In the genomic region with DNA sequence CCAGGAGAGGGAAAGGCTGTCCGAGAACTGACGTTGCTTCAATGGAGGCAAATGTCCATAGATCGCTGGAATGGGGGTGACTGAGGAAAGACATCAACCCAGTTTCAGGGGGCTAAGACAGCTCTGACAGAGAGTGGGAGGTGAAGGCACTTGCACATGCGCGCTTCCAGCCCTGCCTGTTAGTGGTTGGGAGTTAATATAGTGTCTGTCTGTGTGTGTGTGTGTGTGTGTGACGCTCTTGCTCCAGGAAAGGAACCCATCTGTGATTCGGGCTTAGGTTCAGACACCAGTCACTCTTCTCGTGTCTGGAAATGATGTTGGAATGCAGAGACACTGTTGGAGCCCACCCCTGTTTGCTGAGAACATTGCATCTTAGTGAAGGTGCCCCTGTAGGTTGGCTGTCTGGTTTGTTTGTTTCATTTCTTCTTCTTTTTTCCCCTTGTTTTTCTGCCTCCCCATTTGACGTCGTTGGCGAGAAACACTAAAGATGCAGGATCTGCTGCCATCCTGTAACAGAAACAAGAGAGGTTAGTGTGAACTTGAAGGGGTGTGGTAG, we compare ENCODE assay signal across 13 mouse cellular contexts. TPM values are rescaled to one million over a fixed set of nuclear protein-coding genes. Genes with fewer than 3 reads are reported as not detected.
DNase-seq lines count a peak whose midpoint lies in the region; ATAC-seq and TF ChIP-seq lines count a peak whose summit lies in the region.
"Had no signal": no experiment of that assay in that cellular context is flagged by ENCODE, and none has a peak within 500 bp of the region (broad histone marks: within the 10 kb centered on the region; RNA-seq: fewer than 3 reads in every experiment).

No protein-coding gene starts in this region.

- DNase-seq in embryo, embryonic 10.5 days (ENCODE audit: low spot score) = peak; percentile 61
- peak; percentile 63 for DNase-seq in midbrain, postnatal 0 days (ENCODE audit: low spot score)
- no peak for DNase-seq in liver, postnatal 0 days
- no peak for DNase-seq in kidney, postnatal 36 days
- DNase-seq: adrenal gland, postnatal 25 days had no signal

- 2% methylated on average over 11 of the region's 11 CpGs for WGBS in embryonic facial prominence, embryonic 13.5 days
- 3% methylated on average over 11 of the region's 11 CpGs for WGBS in hindbrain, embryonic 16.5 days
- 3% methylated on average over 11 of the region's 11 CpGs for WGBS in midbrain, postnatal 0 days
- WGBS in liver, postnatal 0 days (ENCODE audit: insufficient replicate concordance) = 6% methylated on average over 11 of the region's 11 CpGs

- no peak for TF ChIP-seq CTCF in midbrain, postnatal 0 days (IDR thresholded peaks at IDR 0.05)
- no peak for TF ChIP-seq CTCF in liver, postnatal 0 days (IDR thresholded peaks at IDR 0.05; ENCODE audit: low read depth)

- no peak for TF ChIP-seq EP300 in liver, postnatal 0 days (IDR thresholded peaks at IDR 0.05; ENCODE audit: low read depth)

- no peaks in the 10 kb centered on the region for H3K36me3 ChIP-seq in embryonic facial prominence, embryonic 13.5 days
- H3K36me3 ChIP-seq in hindbrain, embryonic 16.5 days (ENCODE audit: control insufficient read depth, insufficient read depth, low read length) = no peaks in the 10 kb centered on the region
- H3K36me3 ChIP-seq in midbrain, postnatal 0 days (ENCODE audit: insufficient read depth, low read length) = no peaks in the 10 kb centered on the region
- H3K36me3 ChIP-seq in liver, postnatal 0 days (replicated peaks; ENCODE audit: insufficient read depth, low read length) = no peaks in the 10 kb centered on the region

- H3K9me3 ChIP-seq in embryonic facial prominence, embryonic 13.5 days = no peaks in the 10 kb centered on the region
- H3K9me3 ChIP-seq in hindbrain, embryonic 16.5 days (ENCODE audit: control insufficient read depth, low read length) = no peaks in the 10 kb centered on the region
- no peaks in the 10 kb centered on the region for H3K9me3 ChIP-seq in midbrain, postnatal 0 days (ENCODE audit: low read length)
- H3K9me3 ChIP-seq in liver, postnatal 0 days (ENCODE audit: low read length) = no peaks in the 10 kb centered on the region

- H3K4me2 ChIP-seq in embryonic facial prominence, embryonic 13.5 days = peak overlapping the region; percentile 99
- H3K4me2 ChIP-seq in hindbrain, embryonic 16.5 days (ENCODE audit: low read length) = peak overlapping the region; percentile 97
- peak overlapping the region; percentile 93 for H3K4me2 ChIP-seq in midbrain, postnatal 0 days (ENCODE audit: low read depth, low read length, poor library complexity, severe bottlenecking)
- H3K4me2 ChIP-seq in liver, postnatal 0 days (ENCODE audit: low read depth, low read length) = no peak overlapping the region

- H3K27me3 ChIP-seq in embryonic facial prominence, embryonic 13.5 days = peaks cover 98% of the 10 kb centered on the region
- no peaks in the 10 kb centered on the region; the same call in 1 of the 2 replicates for H3K27me3 ChIP-seq in hindbrain, embryonic 16.5 days (replicated peaks; ENCODE audit: control insufficient read depth, insufficient read depth, low read length)
- no peaks in the 10 kb centered on the region for H3K27me3 ChIP-seq in midbrain, postnatal 0 days (ENCODE audit: insufficient read depth, low read length)
- peaks cover 89% of the 10 kb centered on the region for H3K27me3 ChIP-seq in liver, postnatal 0 days (ENCODE audit: insufficient read depth, low read length)

- no peak overlapping the region for H3K9ac ChIP-seq in embryonic facial prominence, embryonic 13.5 days
- H3K9ac ChIP-seq in hindbrain, embryonic 16.5 days (ENCODE audit: low read depth, low read length) = no peak overlapping the region
- H3K9ac ChIP-seq in midbrain, postnatal 0 days (replicated peaks; ENCODE audit: low read length, poor library complexity, severe bottlenecking) = no peak overlapping the region
- no peak overlapping the region for H3K9ac ChIP-seq in liver, postnatal 0 days (replicated peaks)

- H3K4me3 ChIP-seq in embryonic facial prominence, embryonic 13.5 days = peak overlapping the region; percentile 12; the same call in 1 of the 2 replicates
- peak overlapping the region; percentile 79 for H3K4me3 ChIP-seq in hindbrain, embryonic 16.5 days (ENCODE audit: low read length)
- peak overlapping the region; percentile 76 for H3K4me3 ChIP-seq in midbrain, postnatal 0 days (ENCODE audit: low read depth, low read length)
- no peak overlapping the region for H3K4me3 ChIP-seq in liver, postnatal 0 days (ENCODE audit: low read depth, low read length)

- H3K4me1 ChIP-seq in embryonic facial prominence, embryonic 13.5 days = peaks cover 30% of the 10 kb centered on the region
- H3K4me1 ChIP-seq in hindbrain, embryonic 16.5 days (ENCODE audit: control insufficient read depth, insufficient read depth, low read depth, low read length) = peaks cover 32% of the 10 kb centered on the region
- H3K4me1 ChIP-seq in midbrain, postnatal 0 days (ENCODE audit: insufficient read depth, low read length) = no peaks in the 10 kb centered on the region; the same call in 1 of the 2 replicates
- peaks cover 3% of the 10 kb centered on the region; the same call in 1 of the 2 replicates for H3K4me1 ChIP-seq in liver, postnatal 0 days (ENCODE audit: insufficient read depth)

- no peak for ATAC-seq in embryonic facial prominence, embryonic 13.5 days (ENCODE audit: insufficient number of reproducible peaks, insufficient read depth, low FRiP score, low TSS enrichment, low read depth)
- ATAC-seq in hindbrain, embryonic 16.5 days = no peak
- no peak for ATAC-seq in midbrain, postnatal 0 days (ENCODE audit: low FRiP score)
- ATAC-seq in liver, postnatal 0 days = no peak
- no peak for ATAC-seq in cerebellum, adult (ENCODE audit: insufficient number of reproducible peaks, low FRiP score, low TSS enrichment)

- no peak overlapping the region for H3K27ac ChIP-seq in embryonic facial prominence, embryonic 13.5 days
- no peak overlapping the region for H3K27ac ChIP-seq in hindbrain, embryonic 16.5 days (ENCODE audit: low read depth, low read length)
- 0 out of 2 replicates have a peak overlapping the region, but pooled peaks have one; percentile 69 for H3K27ac ChIP-seq in midbrain, postnatal 0 days (ENCODE audit: low read depth, low read length)
- H3K27ac ChIP-seq in liver, postnatal 0 days (ENCODE audit: low read depth) = no peak overlapping the region
- H3K27ac ChIP-seq: kidney, postnatal 0 days had no signal

RNA-seq across cellular contexts. Expression of gene Ascl1, which starts 1.9 kb away (rescaled TPM):
- polyA plus RNA-seq in embryonic facial prominence, embryonic 13.5 days (2015; fragmentation: Nextera tagmentation; extraction: Ambion mirVana) = 1.4 and 1.8 TPM in 2 replicates
- 6.3 and 9.6 TPM in 2 replicates for polyA plus RNA-seq in hindbrain, embryonic 16.5 days (2015; fragmentation: Nextera tagmentation; extraction: Ambion mirVana)
- 9.2 and 16.3 TPM in 2 replicates for total RNA-seq in midbrain, postnatal 0 days (2014; rRNA removed)
- 2.5 and 2.8 TPM in 2 replicates for polyA plus RNA-seq in midbrain, postnatal 0 days (2015; fragmentation: Nextera tagmentation; extraction: Ambion mirVana)
- polyA plus RNA-seq in liver, postnatal 0 days (2015; fragmentation: Nextera tagmentation; extraction: Ambion mirVana) = not detected in 2 replicates
- total RNA-seq: megakaryocyte-erythroid progenitor cell, adult 5-6 weeks; MEL had no signal

RNA-seq across cellular contexts. Expression of gene Pah, which starts 30.0 kb away (rescaled TPM):
- polyA plus RNA-seq in embryonic facial prominence, embryonic 13.5 days (2015; fragmentation: Nextera tagmentation; extraction: Ambion mirVana) = 0.36 TPM in 1 of 2 replicates, not detected in the other
- 0.10 TPM in 1 of 2 replicates, not detected in the other for polyA plus RNA-seq in hindbrain, embryonic 16.5 days (2015; fragmentation: Nextera tagmentation; extraction: Ambion mirVana)
- total RNA-seq in midbrain, postnatal 0 days (2014; rRNA removed) = not detected in 2 replicates
- 0.09 and 0.18 TPM in 2 replicates for polyA plus RNA-seq in midbrain, postnatal 0 days (2015; fragmentation: Nextera tagmentation; extraction: Ambion mirVana)
- 146 and 162 TPM in 2 replicates for polyA plus RNA-seq in liver, postnatal 0 days (2015; fragmentation: Nextera tagmentation; extraction: Ambion mirVana)
- total RNA-seq: adrenal gland, postnatal 25 days; megakaryocyte-erythroid progenitor cell, adult 5-6 weeks; MEL had no signal
- polyA plus RNA-seq: limb, embryonic 14.5 days; small intestine, adult 2 months had no signal

Comparison
In these comparisons a context has a peak if more than half of its experiments do, and no peak if none do; other contexts are left out.
1. DNase-seq: peak in embryo, embryonic 10.5 days (single experiment) and midbrain, postnatal 0 days (single experiment); none in liver, postnatal 0 days (single experiment) and kidney, postnatal 36 days (0 of 2).
2. RNA of gene Pah, which starts 30.0 kb away (polyA plus RNA-seq): 146 to 162 TPM in liver, postnatal 0 days; 0.10 TPM in hindbrain, embryonic 16.5 days, 0.09 to 0.18 TPM in midbrain, postnatal 0 days and 0.36 TPM in embryonic facial prominence, embryonic 13.5 days; every median in the first group is over 100 times any median in the second.